Comparison of ENCODE assay signal across 10 mouse cellular contexts in genomic region chr6:8484437-8485275, GRCm38 (mm10). TPM values are rescaled to one million over a fixed set of nuclear protein-coding genes. Genes with fewer than 3 reads are reported as not detected.
DNase-seq lines count a peak whose midpoint lies in the region; ATAC-seq and TF ChIP-seq lines count a peak whose summit lies in the region.
"Had no signal": no experiment of that assay in that cellular context is flagged by ENCODE, and none has a peak within 500 bp of the region (broad histone marks: within the 10 kb centered on the region; RNA-seq: fewer than 3 reads in every experiment).

No protein-coding gene starts in this region.

- TF ChIP-seq EP300 in MEL (IDR thresholded peaks at IDR 0.05; ENCODE audit: low read depth in 1 of 2, low read length in 2 of 2): peak; percentile 88 to 91
- no peak for TF ChIP-seq EP300 in lung, postnatal 0 days (IDR thresholded peaks at IDR 0.05)

- peak overlapping the region; percentile 33 for H3K9ac ChIP-seq in MEL (ENCODE audit: control insufficient read depth, low read depth, low read length, poor library complexity, severe bottlenecking)
- no peak overlapping the region for H3K9ac ChIP-seq in stomach, embryonic 15.5 days
- H3K9ac ChIP-seq in lung, postnatal 0 days (replicated peaks; ENCODE audit: low read depth): no peak overlapping the region
- no peak overlapping the region for H3K9ac ChIP-seq in midbrain, embryonic 13.5 days (replicated peaks)
- H3K9ac ChIP-seq: forebrain, embryonic 12.5 days had no signal

- peak overlapping the region; percentile 97 for H3K27ac ChIP-seq in MEL (ENCODE audit: control insufficient read depth, low read depth, low read length)
- no peak overlapping the region for H3K27ac ChIP-seq in stomach, embryonic 15.5 days
- no peak overlapping the region for H3K27ac ChIP-seq in lung, postnatal 0 days (ENCODE audit: low read length)
- H3K27ac ChIP-seq in midbrain, embryonic 13.5 days: no peak overlapping the region
- H3K27ac ChIP-seq: forebrain, embryonic 12.5 days; left cerebral cortex, adult 2 months had no signal

- no peak overlapping the region for H3K4me3 ChIP-seq in MEL (ENCODE audit: control insufficient read depth in 1 of 2, insufficient read depth in 1 of 2, low read depth in 2 of 2, low read length in 2 of 2)
- no peak overlapping the region for H3K4me3 ChIP-seq in stomach, embryonic 15.5 days (replicated peaks)
- no peak overlapping the region for H3K4me3 ChIP-seq in lung, postnatal 0 days (ENCODE audit: low read depth, low read length)
- H3K4me3 ChIP-seq in midbrain, embryonic 13.5 days (replicated peaks): no peak overlapping the region
- H3K4me3 ChIP-seq: forebrain, embryonic 12.5 days; left cerebral cortex, adult 2 months had no signal

- 87% methylated on average over 17 of the region's 17 CpGs for WGBS in stomach, embryonic 15.5 days
- 79% methylated on average over 17 of the region's 17 CpGs for WGBS in lung, postnatal 0 days
- 96% methylated on average over 17 of the region's 17 CpGs for WGBS in midbrain, embryonic 13.5 days

- H3K4me1 ChIP-seq in MEL (ENCODE audit: control insufficient read depth in 1 of 2, insufficient read depth in 2 of 2, low read length in 2 of 2): peaks cover 31 to 34% of the 10 kb centered on the region in 2 experiments
- no peaks in the 10 kb centered on the region for H3K4me1 ChIP-seq in stomach, embryonic 15.5 days
- no peaks in the 10 kb centered on the region; the same call in 1 of the 2 replicates for H3K4me1 ChIP-seq in lung, postnatal 0 days (ENCODE audit: insufficient read depth, low read depth, low read length)
- H3K4me1 ChIP-seq in midbrain, embryonic 13.5 days (replicated peaks): peaks cover 19% of the 10 kb centered on the region

- TF ChIP-seq CTCF in MEL (IDR thresholded peaks at IDR 0.05 in 2 of 3, conservative IDR thresholded peaks at IDR 0.05 in 1 of 3; ENCODE audit: control insufficient read depth in 1 of 3, insufficient read depth in 1 of 3, low read depth in 2 of 3, low read length in 3 of 3, poor library complexity in 1 of 3, severe bottlenecking in 1 of 3): no peak
- TF ChIP-seq CTCF in lung, postnatal 0 days (IDR thresholded peaks at IDR 0.05): no peak

- peaks cover 0 to 35% of the 10 kb centered on the region in 2 experiments; a peak in 2 of 4 replicates for H3K36me3 ChIP-seq in MEL (ENCODE audit: control insufficient read depth in 1 of 2, insufficient read depth in 2 of 2, low read length in 2 of 2)
- H3K36me3 ChIP-seq in stomach, embryonic 15.5 days: no peaks in the 10 kb centered on the region
- no peaks in the 10 kb centered on the region for H3K36me3 ChIP-seq in lung, postnatal 0 days (ENCODE audit: insufficient read depth, low read length)
- no peaks in the 10 kb centered on the region for H3K36me3 ChIP-seq in midbrain, embryonic 13.5 days
- H3K36me3 ChIP-seq: forebrain, embryonic 12.5 days had no signal

- no peaks in the 10 kb centered on the region for H3K27me3 ChIP-seq in MEL (ENCODE audit: control insufficient read depth in 1 of 2, insufficient read depth in 2 of 2, low read length in 2 of 2)
- H3K27me3 ChIP-seq in stomach, embryonic 15.5 days (replicated peaks): no peaks in the 10 kb centered on the region
- H3K27me3 ChIP-seq in lung, postnatal 0 days (replicated peaks; ENCODE audit: insufficient read depth, low read length): no peaks in the 10 kb centered on the region
- no peaks in the 10 kb centered on the region for H3K27me3 ChIP-seq in midbrain, embryonic 13.5 days
- H3K27me3 ChIP-seq: forebrain, embryonic 12.5 days had no signal

- TF ChIP-seq RAD21 in MEL (IDR thresholded peaks at IDR 0.05; ENCODE audit: low read depth, low read length): no peak

- DNase-seq in CD4-positive, CD25-positive, alpha-beta regulatory T cell, adult 2 months (ENCODE audit: low read depth, low spot score): peak; percentile 54
- DNase-seq in MEL (ENCODE audit: low read depth, low spot score) (peak; percentile 70), liver (peak; percentile 35)
- no peak for DNase-seq in lung, postnatal 0 days (ENCODE audit: low spot score)
- DNase-seq: gastrocnemius, postnatal 10 days had no signal

- no peak for TF ChIP-seq POLR2A in MEL (IDR thresholded peaks at IDR 0.05; ENCODE audit: control insufficient read depth in 1 of 2, insufficient read depth in 1 of 2, low read depth in 1 of 2, low read length in 2 of 2, poor library complexity in 1 of 2)

- no peaks in the 10 kb centered on the region for H3K9me3 ChIP-seq in MEL (replicated peaks; ENCODE audit: insufficient read depth, low read length)
- no peaks in the 10 kb centered on the region for H3K9me3 ChIP-seq in stomach, embryonic 15.5 days
- H3K9me3 ChIP-seq in lung, postnatal 0 days (ENCODE audit: low read length): no peaks in the 10 kb centered on the region
- no peaks in the 10 kb centered on the region for H3K9me3 ChIP-seq in midbrain, embryonic 13.5 days
- H3K9me3 ChIP-seq: forebrain, embryonic 12.5 days had no signal

- H3K4me2 ChIP-seq in stomach, embryonic 15.5 days: no peak overlapping the region
- H3K4me2 ChIP-seq in lung, postnatal 0 days (replicated peaks; ENCODE audit: low read depth, low read length): no peak overlapping the region
- H3K4me2 ChIP-seq in midbrain, embryonic 13.5 days (replicated peaks): no peak overlapping the region
- H3K4me2 ChIP-seq: forebrain, embryonic 12.5 days had no signal

- peak; percentile 60; the same call in 1 of the 2 replicates for ATAC-seq in stomach, embryonic 15.5 days (ENCODE audit: insufficient read depth, low FRiP score, low read depth)
- ATAC-seq in monocyte, adult 5-6 weeks (replicated peaks; ENCODE audit: insufficient number of reproducible peaks, low FRiP score, low TSS enrichment, poor library complexity, severe bottlenecking): no peak
- ATAC-seq in lung, postnatal 0 days: no peak
- no peak for ATAC-seq in midbrain, embryonic 13.5 days

- H3K79me2 ChIP-seq in MEL (ENCODE audit: control insufficient read depth, insufficient read depth, low read length, poor library complexity): no peaks in the 10 kb centered on the region; the same call in 1 of the 2 replicates

TF ChIP-seq in MEL, 35 proteins besides CTCF, POLR2A, EP300 and RAD21:
- peak; percentile 90 for TF ChIP-seq TCF12 (IDR thresholded peaks at IDR 0.05; ENCODE audit: low read depth, low read length)
- TF ChIP-seq MXI1 (IDR thresholded peaks at IDR 0.05; ENCODE audit: low read depth, low read length): peak; percentile 94
- no peak for TF ChIP-seq GABPA (IDR thresholded peaks at IDR 0.05; ENCODE audit: low read depth, low read length)
- peak; percentile 91 for TF ChIP-seq GATA1 (IDR thresholded peaks at IDR 0.05; ENCODE audit: low read depth, low read length)
- peak; percentile 30; the same call in 1 of the 2 replicates for TF ChIP-seq MYB (IDR thresholded peaks at IDR 0.05; ENCODE audit: low read depth, low read length)
- TF ChIP-seq ETS1 (IDR thresholded peaks at IDR 0.05; ENCODE audit: low read depth, low read length): peak; percentile 84
- no peak for TF ChIP-seq POLR2AphosphoS2 (IDR thresholded peaks at IDR 0.05; ENCODE audit: low read length)
- TF ChIP-seq USF2 (IDR thresholded peaks at IDR 0.05; ENCODE audit: borderline replicate concordance in 1 of 2, insufficient read depth in 1 of 2, low read depth in 1 of 2, low read length in 2 of 2): no peak
- no peak for TF ChIP-seq NELFE (IDR thresholded peaks at IDR 0.05; ENCODE audit: low read depth, low read length)
- TF ChIP-seq MAZ (IDR thresholded peaks at IDR 0.05; ENCODE audit: low read depth, low read length): no peak
- no peak for TF ChIP-seq CHD1 (IDR thresholded peaks at IDR 0.05; ENCODE audit: low read depth, low read length)
- TF ChIP-seq POLR2AphosphoS5 (IDR thresholded peaks at IDR 0.05; ENCODE audit: borderline replicate concordance, low read depth, low read length): no peak
- no peak for TF ChIP-seq CHD2 (IDR thresholded peaks at IDR 0.05; ENCODE audit: low read length)
- TF ChIP-seq UBTF (IDR thresholded peaks at IDR 0.05; ENCODE audit: borderline replicate concordance, insufficient read depth, low read depth, low read length): no peak
- peak; percentile 88 for TF ChIP-seq MYC (IDR thresholded peaks at IDR 0.05; ENCODE audit: low read depth, low read length)
- TF ChIP-seq USF1 (IDR thresholded peaks at IDR 0.05; ENCODE audit: low read depth, low read length): no peak
- peak; percentile 76 for TF ChIP-seq SIN3A (IDR thresholded peaks at IDR 0.05; ENCODE audit: low read length)
- no peak for TF ChIP-seq E2F4 (IDR thresholded peaks at IDR 0.05; ENCODE audit: borderline replicate concordance, low read depth, low read length)
- no peak for TF ChIP-seq SMC3 (IDR thresholded peaks at IDR 0.05; ENCODE audit: low read depth, low read length)
- TF ChIP-seq TAL1 (IDR thresholded peaks at IDR 0.05; ENCODE audit: low read length): peak; percentile 43
- TF ChIP-seq MAFK (IDR thresholded peaks at IDR 0.05; ENCODE audit: borderline replicate concordance, low read depth, low read length): peak; percentile 61; the same call in 1 of the 2 replicates
- TF ChIP-seq MEF2A (IDR thresholded peaks at IDR 0.05; ENCODE audit: extremely low read depth, insufficient replicate concordance, low read depth, low read length, poor library complexity, severe bottlenecking): no peak
- TF ChIP-seq RCOR1 (IDR thresholded peaks at IDR 0.05; ENCODE audit: low read depth, low read length): peak; percentile 86
- TF ChIP-seq MAX (IDR thresholded peaks at IDR 0.05; ENCODE audit: low read length): peak; percentile 84
- TF ChIP-seq ZNF384 (IDR thresholded peaks at IDR 0.05; ENCODE audit: low read depth, low read length): peak; percentile 78

RNA-seq across cellular contexts. Expression of gene Glcci1, which starts 24.7 kb away (rescaled TPM):
- 1.8 and 2.1 TPM in 2 replicates for total RNA-seq in MEL (2012; rRNA removed)
- 10 to 100 TPM in 1 of 2 experiments, 1 to 10 TPM in 1; 7.9 to 31.1 TPM for polyA plus RNA-seq in MEL (2012; ENCODE audit: insufficient read depth in 1 of 2, insufficient read length in 2 of 2, low read depth in 1 of 2, low replicate concordance in 2 of 2, missing spikeins in 1 of 2)
- 7.3 and 7.7 TPM in 2 replicates for polyA plus RNA-seq in stomach, embryonic 15.5 days (2015; fragmentation: Nextera tagmentation; extraction: Ambion mirVana)
- 15.1 to 25.3 TPM (median 19.9 TPM) in 3 replicates for total RNA-seq in monocyte, adult 5-6 weeks (2017)
- polyA plus RNA-seq in lung, postnatal 0 days (2015; fragmentation: Nextera tagmentation; extraction: Ambion mirVana): 7.1 and 7.7 TPM in 2 replicates
- 10.5 and 14.6 TPM in 2 replicates for polyA plus RNA-seq in midbrain, embryonic 13.5 days (2015; fragmentation: Nextera tagmentation; extraction: Ambion mirVana)
